Mouse (Mus musculus): ENCODE measurements around the gene Uts2.

- no peak for TF ChIP-seq CTCF (IDR thresholded peaks at IDR 0.05; ENCODE audit: control insufficient read depth, insufficient read depth, insufficient read length)
- TF ChIP-seq MYOD1 (IDR thresholded peaks at IDR 0.05; ENCODE audit: control insufficient read depth, insufficient read length, low read depth), result no peak
- no peak for TF ChIP-seq MAX (IDR thresholded peaks at IDR 0.05)
- TF ChIP-seq USF1 (IDR thresholded peaks at IDR 0.05; ENCODE audit: low read depth), result no peak
- TF ChIP-seq CEBPB (IDR thresholded peaks at IDR 0.05; ENCODE audit: low read depth), result no peak
- no peak for TF ChIP-seq MYOG (IDR thresholded peaks at IDR 0.05; ENCODE audit: control insufficient read depth, extremely low read depth, insufficient read length)
Measured at GRCm38 (mm10) chr4:150957106-150957458, 39.8 kb upstream of the Uts2 start.
